ENCODE assay signal across 8 mouse cellular contexts in the genomic region with DNA sequence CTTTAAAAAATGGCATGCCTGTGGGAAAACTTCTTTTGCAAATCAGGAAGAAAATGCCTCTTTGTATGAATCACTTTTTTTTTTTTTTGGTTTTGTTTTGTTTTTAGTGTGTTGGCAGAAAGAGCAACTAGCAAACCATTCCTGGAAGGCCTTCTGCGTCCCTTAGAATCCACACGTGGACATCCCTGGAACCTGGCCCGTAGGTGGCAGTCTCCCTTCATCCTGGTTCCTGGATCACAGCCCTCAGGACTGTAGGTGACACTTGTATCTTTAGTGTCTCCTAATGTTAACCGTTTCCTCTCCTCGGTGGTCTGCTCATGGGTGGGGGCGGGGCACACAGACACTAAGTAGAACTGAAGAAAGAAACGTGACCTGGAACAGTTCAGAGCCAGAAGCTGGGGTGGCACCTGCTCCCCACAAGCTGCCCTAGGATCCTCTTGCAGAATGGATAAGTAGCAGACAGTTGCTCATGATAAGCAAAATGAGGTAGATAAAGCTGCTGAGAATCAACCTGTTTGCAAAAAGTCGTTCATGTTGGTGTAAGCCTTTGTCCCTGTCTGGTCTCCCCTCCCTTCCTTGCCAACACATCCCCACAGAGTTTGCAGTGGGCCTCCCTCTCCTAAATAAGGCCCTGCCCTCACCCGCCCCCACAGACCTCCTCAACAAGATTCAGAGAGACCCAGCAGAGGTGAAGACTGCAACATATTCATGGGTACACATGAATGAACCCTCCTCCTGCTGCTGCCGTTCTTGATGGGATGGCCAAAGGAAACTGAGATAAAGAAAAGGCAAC. TPM values are rescaled to one million over a fixed set of nuclear protein-coding genes. Genes with fewer than 3 reads are reported as not detected.
DNase-seq lines count a peak whose midpoint lies in the region; ATAC-seq and TF ChIP-seq lines count a peak whose summit lies in the region.
"Had no signal": no experiment of that assay in that cellular context is flagged by ENCODE, and none has a peak within 500 bp of the region (broad histone marks: within the 10 kb centered on the region; RNA-seq: fewer than 3 reads in every experiment).

No protein-coding gene starts in this region.

- TF ChIP-seq EP300 in ES-Bruce4 (IDR thresholded peaks at IDR 0.05; ENCODE audit: insufficient read depth, low read depth, low read length) = no peak

- CTCF ChIA-PET in Patski (lab: Charles Lee) = interaction anchor here (0.7 to 2.7 kb wide), 6 partner anchors 19 to 220 kb away, joined by 3 to 11 read pairs (median 3); no protein-coding TSS in a partner anchor

- no peak for ATAC-seq in Patski
- peak; percentile 66 for ATAC-seq in hindbrain, embryonic 12.5 days (ENCODE audit: low FRiP score)
- ATAC-seq in neural tube, embryonic 12.5 days (ENCODE audit: low FRiP score, low read depth) = peak; percentile 61; the same call in 1 of the 2 replicates
- ATAC-seq in CD4-positive, CD25-positive, alpha-beta regulatory T cell, adult 4 months = no peak

- POLR2A ChIA-PET in Patski (lab: Charles Lee) = interaction anchor here (0.7 kb wide), 1 partner anchor 204 kb away, joined by 4 read pairs; no protein-coding TSS in a partner anchor

- no peak overlapping the region for H3K4me3 ChIP-seq in ES-Bruce4 (ENCODE audit: low read depth, low read length)
- no peak overlapping the region for H3K4me3 ChIP-seq in hindbrain, embryonic 12.5 days
- H3K4me3 ChIP-seq in liver, adult 2 months (ENCODE audit: insufficient read depth, low read depth, low read length) = no peak overlapping the region
- no peak overlapping the region for H3K4me3 ChIP-seq in neural tube, embryonic 12.5 days
- H3K4me3 ChIP-seq: embryonic facial prominence, embryonic 13.5 days had no signal

- no peak for TF ChIP-seq POLR2A in ES-Bruce4 (IDR thresholded peaks at IDR 0.05; ENCODE audit: insufficient read depth, low read length)
- no peak for TF ChIP-seq POLR2A in liver, adult 2 months (IDR thresholded peaks at IDR 0.05; ENCODE audit: extremely low read depth, insufficient read depth, low read length)

- no peaks in the 10 kb centered on the region for H3K9me3 ChIP-seq in ES-Bruce4 (replicated peaks; ENCODE audit: control insufficient read depth, insufficient read depth, low read length, poor library complexity, severe bottlenecking)
- no peaks in the 10 kb centered on the region for H3K9me3 ChIP-seq in hindbrain, embryonic 12.5 days (replicated peaks)
- no peaks in the 10 kb centered on the region for H3K9me3 ChIP-seq in neural tube, embryonic 12.5 days
- H3K9me3 ChIP-seq: embryonic facial prominence, embryonic 13.5 days had no signal

- H3K79me2 ChIP-seq in liver, adult 2 months (ENCODE audit: control insufficient read depth, insufficient read depth, low read length) = no peaks in the 10 kb centered on the region

- H3K27me3 ChIP-seq in ES-Bruce4 (ENCODE audit: control insufficient read depth, insufficient read depth, low read length, poor library complexity, severe bottlenecking) = no peaks in the 10 kb centered on the region
- H3K27me3 ChIP-seq in Patski = no peaks in the 10 kb centered on the region
- H3K27me3 ChIP-seq in hindbrain, embryonic 12.5 days = no peaks in the 10 kb centered on the region
- H3K27me3 ChIP-seq in liver, adult 2 months (ENCODE audit: control insufficient read depth, insufficient read depth, low read length) = no peaks in the 10 kb centered on the region; the same call in 1 of the 2 replicates
- no peaks in the 10 kb centered on the region for H3K27me3 ChIP-seq in neural tube, embryonic 12.5 days (replicated peaks)
- H3K27me3 ChIP-seq: embryonic facial prominence, embryonic 13.5 days had no signal

- H3K27ac ChIP-seq in ES-Bruce4 (ENCODE audit: insufficient read depth, low read length) = no peak overlapping the region
- peak overlapping the region; percentile 70 for H3K27ac ChIP-seq in hindbrain, embryonic 12.5 days
- H3K27ac ChIP-seq in liver, adult 2 months (replicated peaks; ENCODE audit: insufficient read depth, low read depth, low read length) = no peak overlapping the region
- H3K27ac ChIP-seq in neural tube, embryonic 12.5 days = no peak overlapping the region
- H3K27ac ChIP-seq: embryonic facial prominence, embryonic 13.5 days had no signal

- H3K9ac ChIP-seq in ES-Bruce4 (ENCODE audit: low read depth, poor library complexity, severe bottlenecking) = no peak overlapping the region
- H3K9ac ChIP-seq in hindbrain, embryonic 12.5 days = no peak overlapping the region
- no peak overlapping the region for H3K9ac ChIP-seq in liver, adult 2 months (ENCODE audit: low read depth, low read length)
- no peak overlapping the region for H3K9ac ChIP-seq in neural tube, embryonic 12.5 days

- H3K36me3 ChIP-seq in ES-Bruce4 (ENCODE audit: control insufficient read depth, insufficient read depth, low read length, poor library complexity, severe bottlenecking) = no peaks in the 10 kb centered on the region
- H3K36me3 ChIP-seq in hindbrain, embryonic 12.5 days = no peaks in the 10 kb centered on the region
- H3K36me3 ChIP-seq in liver, adult 2 months (ENCODE audit: control insufficient read depth, insufficient read depth, low read length) = no peaks in the 10 kb centered on the region
- H3K36me3 ChIP-seq in neural tube, embryonic 12.5 days = no peaks in the 10 kb centered on the region
- H3K36me3 ChIP-seq: embryonic facial prominence, embryonic 13.5 days had no signal

- 21% methylated on average over 10 of the region's 10 CpGs for WGBS in hindbrain, embryonic 12.5 days
- 28% methylated on average over 10 of the region's 10 CpGs for WGBS in liver, adult 2 months
- 32% methylated on average over 10 of the region's 10 CpGs for WGBS in neural tube, embryonic 12.5 days

- DNase-seq in Patski (ENCODE audit: low read depth, low spot score) = no peak
- DNase-seq in embryo, embryonic 10.5 days (ENCODE audit: low spot score) = peak; percentile 66
- DNase-seq in liver, adult 2 months (ENCODE audit: extremely low read depth, low read depth, low spot score) = peak; percentile 64

- H3K4me1 ChIP-seq in ES-Bruce4 (ENCODE audit: control insufficient read depth, insufficient read depth, low read length) = peaks cover 5% of the 10 kb centered on the region
- peaks cover 22% of the 10 kb centered on the region for H3K4me1 ChIP-seq in hindbrain, embryonic 12.5 days
- no peaks in the 10 kb centered on the region for H3K4me1 ChIP-seq in liver, adult 2 months (ENCODE audit: control insufficient read depth, insufficient read depth, low read length)
- peaks cover 15% of the 10 kb centered on the region for H3K4me1 ChIP-seq in neural tube, embryonic 12.5 days

- in situ Hi-C loops in Patski (cut with MboI; ENCODE audit: low pct_unique_long_range_greater_than_20kb) = loop anchor here (5.0 kb wide), 1 partner anchor 206 kb away; a partner anchor contains a TSS

- H3K4me2 ChIP-seq in hindbrain, embryonic 12.5 days (replicated peaks) = peak overlapping the region; percentile 31
- H3K4me2 ChIP-seq in neural tube, embryonic 12.5 days (replicated peaks) = no peak overlapping the region
- H3K4me2 ChIP-seq: embryonic facial prominence, embryonic 13.5 days had no signal

- TF ChIP-seq CTCF in ES-Bruce4 (IDR thresholded peaks at IDR 0.05; ENCODE audit: low read depth, low read length) (peak; percentile 49), Patski (IDR thresholded peaks at IDR 0.05) (peak; percentile 71)
- peak; percentile 81 for TF ChIP-seq CTCF in liver, adult 2 months (IDR thresholded peaks at IDR 0.05; ENCODE audit: low read depth, low read length)

RNA-seq across cellular contexts. Expression of a gene that starts 52.6 kb away (rescaled TPM):
- polyA plus RNA-seq in ES-Bruce4 (2011; ENCODE audit: insufficient read depth, insufficient read length, low read depth, missing spikeins) = 1.2 and 3.2 TPM in 2 replicates
- 1.6 TPM for polyA plus RNA-seq in Patski (2021)
- 4.7 and 4.8 TPM in 2 replicates for polyA plus RNA-seq in hindbrain, embryonic 12.5 days (2016; fragmentation: Nextera tagmentation; extraction: Ambion mirVana)
- total RNA-seq in liver, adult 2 months (2014; rRNA removed) = 0.09 and 0.13 TPM in 2 replicates
- polyA plus RNA-seq in liver, adult 2 months (2012; rRNA removed) = not detected in 2 replicates
- polyA plus RNA-seq in neural tube, embryonic 12.5 days (2016; fragmentation: Nextera tagmentation; extraction: Ambion mirVana) = 1.9 and 3.1 TPM in 2 replicates
- polyA plus RNA-seq in CD4-positive, CD25-positive, alpha-beta regulatory T cell, adult 4 months (2017; shearing (Covaris generic)) = under 1 TPM; 0.48 to 0.56 TPM

Comparison
In these comparisons a context has a peak if more than half of its experiments do, and no peak if none do; other contexts are left out.
1. ATAC-seq: peak in hindbrain, embryonic 12.5 days (single experiment) and neural tube, embryonic 12.5 days (single experiment); none in Patski (single experiment) and CD4-positive, CD25-positive, alpha-beta regulatory T cell, adult 4 months (single experiment).
2. Peak in every context shown above with its lines, with median percentiles within 50 percentile points of each other: CTCF ChIP-seq.